Mouse (Mus musculus) layer of hippocampus, adult 9-10 months (tissue): ENCODE data around the gene Cmss1.

ENCODE experiments used
- DNase-seq: peaks from one replicate; pipeline ENCODE4 v3.0.0; 2022; ENCODE audit warnings: low spot score

Gene Cmss1

GRCm38 (mm10) chr16:57471071-57471470 lies 135.6 kb downstream of the Cmss1 start:
- DNase-seq, result no peak

- no peak for DNase-seq
Observed at GRCm38 (mm10) chr16:57470286-57470830, 136.3 kb downstream of the Cmss1 start.

GRCm38 (mm10) chr16:57469869-57470268 lies 136.8 kb downstream of the Cmss1 start:
- no peak for DNase-seq

GRCm38 (mm10) chr16:57469301-57469700 lies 137.4 kb downstream of the Cmss1 start:
- no peak for DNase-seq

- DNase-seq, result no peak
Observed at GRCm38 (mm10) chr16:57465386-57465913, 141.2 kb downstream of the Cmss1 start.

GRCm38 (mm10) chr16:57456003-57456402 lies 150.7 kb downstream of the Cmss1 start:
- no peak for DNase-seq

DNA sequence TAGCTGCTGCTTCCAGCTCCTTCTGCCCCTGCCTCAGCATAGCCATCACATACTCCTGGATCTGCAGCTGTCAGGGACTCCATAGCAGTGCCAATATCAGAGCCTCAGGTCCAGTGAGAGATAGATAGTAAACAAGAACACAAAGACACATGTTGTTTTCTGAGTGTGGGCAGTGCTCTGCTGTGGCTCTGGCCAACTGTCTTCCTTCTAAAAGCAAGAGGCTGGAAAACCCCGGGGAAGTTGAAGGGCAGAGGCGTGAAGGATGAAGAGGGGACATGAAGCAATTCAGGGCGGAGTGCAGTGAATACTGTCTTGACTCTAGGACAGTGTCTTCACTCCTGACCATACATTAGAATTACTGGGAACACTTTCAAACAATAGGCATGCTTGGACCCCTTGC lies 151.1 kb downstream of the Cmss1 start:
- no peak for DNase-seq

GRCm38 (mm10) chr16:57454106-57454763 lies 152.4 kb downstream of the Cmss1 start:
- no peak for DNase-seq

- DNase-seq, result no peak
Observed at GRCm38 (mm10) chr16:57453009-57453408, 153.7 kb downstream of the Cmss1 start.

- no peak for DNase-seq
Observed at GRCm38 (mm10) chr16:57445096-57446094, 161.3 kb downstream of the Cmss1 start.

GRCm38 (mm10) chr16:57440706-57441437 lies 165.8 kb downstream of the Cmss1 start:
- no peak for DNase-seq

DNA sequence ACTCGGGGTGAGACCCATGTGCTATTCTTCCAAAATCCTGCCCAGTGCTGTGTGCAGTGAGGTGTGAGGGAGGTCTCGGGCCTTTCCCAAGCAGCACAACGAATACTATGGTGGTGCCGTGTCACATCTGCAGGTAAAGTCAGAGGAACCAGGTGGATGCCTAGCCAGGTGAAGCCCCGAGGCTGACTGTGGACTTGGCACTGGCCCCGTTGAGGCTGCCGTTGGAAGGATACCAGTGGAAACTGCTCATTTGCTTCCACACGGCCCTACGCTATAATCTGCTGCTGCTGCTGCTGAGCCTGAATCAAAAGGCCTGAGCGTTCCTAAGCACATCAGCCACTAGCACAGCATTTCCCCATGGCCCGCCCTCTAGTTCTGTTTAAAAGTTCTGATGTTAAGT lies 167.5 kb downstream of the Cmss1 start:
- no peak for DNase-seq

GRCm38 (mm10) chr16:57438288-57438685 lies 168.4 kb downstream of the Cmss1 start:
- no peak for DNase-seq

DNA sequence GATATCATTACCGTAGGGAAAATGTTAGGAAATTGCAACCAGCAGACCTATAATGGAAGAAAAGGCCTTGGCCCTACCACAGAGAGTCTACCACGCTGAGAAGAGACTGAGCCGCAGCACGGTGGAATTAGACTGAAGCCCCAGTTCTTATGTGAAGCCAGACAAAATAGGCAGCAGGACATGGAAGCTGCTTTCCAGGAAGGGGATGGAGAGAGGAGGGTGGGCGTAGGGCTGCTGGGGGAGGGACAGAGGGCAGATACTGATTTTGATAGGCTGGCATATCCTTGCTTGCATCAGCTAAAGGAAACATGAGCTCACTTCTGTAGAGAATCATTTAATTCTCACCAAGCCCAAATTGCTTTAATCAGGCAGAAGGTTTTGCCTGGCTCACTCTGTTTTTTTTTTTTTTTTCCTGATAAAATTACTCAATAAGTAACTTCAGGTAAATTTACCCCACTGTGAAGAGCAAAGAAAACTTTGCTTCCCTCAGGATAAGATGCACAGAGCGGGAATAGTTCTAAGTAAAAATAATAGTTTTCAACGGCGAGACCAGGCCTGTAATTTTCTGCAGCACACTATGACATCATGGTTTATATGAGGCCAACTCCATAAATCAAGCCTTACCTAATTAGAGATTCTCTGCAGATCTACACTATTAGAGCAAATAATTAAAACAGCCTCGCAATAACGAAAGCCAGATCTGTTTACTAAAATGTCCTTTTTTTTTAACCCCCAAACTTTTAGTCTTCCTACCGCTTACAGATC lies 169.0 kb downstream of the Cmss1 start:
- DNase-seq, result no peak

DNA sequence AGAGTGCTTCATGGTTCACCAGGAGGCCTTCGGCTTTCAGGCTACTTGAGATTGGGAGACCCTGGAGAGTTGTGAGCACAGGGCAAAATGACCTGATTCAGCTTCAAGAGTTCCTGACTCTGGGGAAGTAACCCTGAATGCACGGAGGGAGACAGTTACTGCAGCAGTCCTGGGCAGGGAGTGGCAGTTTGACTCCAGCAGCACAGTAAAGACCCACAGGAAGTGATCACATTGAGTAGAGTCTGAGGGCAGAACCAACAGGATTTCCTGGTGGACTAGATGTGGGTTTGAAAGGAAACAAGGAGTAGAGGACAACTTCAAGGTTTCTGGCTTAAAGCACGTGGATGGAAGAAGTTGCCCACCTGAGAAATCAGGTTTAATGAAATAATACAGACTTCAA lies 172.0 kb downstream of the Cmss1 start:
- DNase-seq, result no peak

DNA sequence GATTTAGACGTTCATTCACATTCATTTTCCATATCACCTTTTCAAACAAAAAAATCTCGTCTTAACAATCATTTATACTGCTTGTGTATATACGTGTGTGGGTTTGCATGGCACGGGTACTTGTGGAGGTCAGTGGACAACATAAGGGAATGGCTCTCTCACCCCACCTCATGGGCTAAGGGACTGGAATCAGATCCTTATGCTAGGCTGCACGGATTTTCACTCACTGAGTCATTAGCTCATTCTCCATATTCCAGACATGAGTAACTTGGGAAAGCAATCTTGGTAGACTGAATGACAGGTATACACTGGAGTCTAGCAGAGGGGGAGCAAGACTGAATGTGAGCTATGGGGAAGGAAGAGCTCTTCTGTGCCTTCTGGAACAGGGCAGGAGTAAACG lies 173.0 kb downstream of the Cmss1 start:
- DNase-seq, result no peak

- DNase-seq, result no peak
Observed at GRCm38 (mm10) chr16:57433173-57433572, 173.5 kb downstream of the Cmss1 start.

GRCm38 (mm10) chr16:57431294-57431693 lies 175.4 kb downstream of the Cmss1 start:
- no peak for DNase-seq

GRCm38 (mm10) chr16:57428977-57429376 lies 177.7 kb downstream of the Cmss1 start:
- DNase-seq, result no peak

DNA sequence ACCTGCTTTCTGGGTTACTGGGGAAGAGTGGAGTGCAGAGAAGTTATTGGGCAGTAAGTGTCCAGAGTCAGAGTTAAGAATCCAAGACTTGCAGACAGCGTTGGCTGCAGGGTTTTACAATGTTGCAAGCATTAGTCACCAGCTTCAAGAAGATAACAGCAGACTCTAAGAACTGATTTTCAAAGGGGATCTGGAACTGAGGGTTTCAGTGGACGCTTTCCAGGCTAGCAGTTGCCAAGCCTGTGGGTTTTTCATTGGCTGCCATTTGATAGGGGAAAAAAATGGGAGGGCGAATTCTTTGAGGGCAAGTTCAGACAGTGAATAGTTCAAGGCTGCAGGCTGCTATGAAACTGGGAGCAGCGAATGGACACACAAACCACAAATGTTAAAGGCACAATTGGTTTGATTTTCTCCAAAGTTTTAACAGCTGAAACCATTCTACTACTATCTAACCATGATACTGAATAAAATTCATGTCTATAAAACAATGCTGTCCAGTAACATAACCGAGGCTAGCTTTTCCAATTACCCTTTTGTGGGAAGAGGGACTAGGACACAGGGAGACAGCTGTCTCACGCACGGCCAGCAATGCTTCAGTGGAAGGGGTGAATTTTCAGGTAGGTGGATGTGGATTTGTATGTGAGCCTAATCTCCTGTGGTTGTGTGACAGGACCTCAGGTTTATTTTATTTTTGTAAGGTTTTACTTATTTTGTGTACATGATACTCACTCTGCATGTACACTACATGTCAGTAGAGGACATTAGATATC lies 179.0 kb downstream of the Cmss1 start:
- DNase-seq, result no peak
